Mouse (Mus musculus) gonadal fat pad, adult 2 months (tissue): ENCODE measurements around the gene Dapk3. TPM values are rescaled to one million over a fixed set of nuclear protein-coding genes. Genes with fewer than 3 reads are reported as not detected.

Source experiments
- DNase-seq: peaks from one replicate; pipeline ENCODE4 v3.0.0-alpha.2; 2012; ENCODE audit warnings: low read depth
- polyA plus RNA-seq: library from polyadenylated mRNA; depleted of rRNA; stranded (reverse); fragments of >200 nt; gene quantifications from 2 replicates; pipeline ENCODE4 v1.2.3, GENCODE M21; 2012; rRNA removed

The Dapk3 gene
- polyA plus RNA-seq, 1 experiment, result 76.3 TPM

- DNase-seq, result no peak
Observed at GRCm38 (mm10) chr10:81236471-81237268, 53.9 kb downstream of the Dapk3 start.

GRCm38 (mm10) chr10:81238618-81239017 lies 55.8 kb downstream of the Dapk3 start:
- DNase-seq, result no peak

DNA sequence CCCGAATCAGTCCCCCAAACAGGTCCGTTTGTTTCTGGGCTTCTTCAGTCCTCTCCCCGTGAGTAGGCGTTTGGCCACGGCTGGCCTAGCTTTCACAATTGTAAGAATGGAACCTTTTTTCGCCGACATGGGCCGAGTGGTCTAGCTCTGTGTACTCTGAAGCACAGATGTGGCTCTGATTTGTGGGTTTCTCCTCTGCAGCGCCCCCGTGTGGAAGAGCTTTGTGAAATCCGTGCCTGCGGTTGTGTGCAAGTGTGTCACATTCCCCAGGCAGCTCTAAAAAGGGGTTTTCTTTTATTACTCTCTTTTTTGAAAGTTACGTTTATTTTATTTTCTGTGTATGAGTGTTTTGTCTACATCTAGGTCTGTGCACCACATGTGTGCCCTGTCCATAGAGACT lies 58.1 kb downstream of the Dapk3 start:
- no peak for DNase-seq

DNA sequence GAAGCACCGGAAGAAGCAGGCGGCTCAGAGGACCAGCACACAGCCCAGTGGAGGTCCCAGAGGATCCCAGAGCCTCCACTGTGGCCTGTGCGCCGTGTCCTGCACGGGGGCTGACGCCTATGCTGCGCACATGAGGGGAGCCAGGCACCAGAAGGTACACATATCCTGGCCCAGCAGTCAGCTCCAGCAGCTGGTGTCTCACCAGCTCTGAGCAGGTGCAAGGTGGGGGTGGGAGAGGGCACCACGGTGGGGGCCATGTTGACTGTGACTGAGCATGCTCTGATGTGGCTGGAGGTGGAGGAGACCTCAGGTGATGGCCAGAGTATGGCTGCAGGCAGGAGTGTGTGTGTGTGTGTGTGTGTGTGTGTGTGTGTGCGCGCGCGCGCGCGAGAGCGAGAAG lies 59.2 kb downstream of the Dapk3 start:
- DNase-seq, result no peak

Other genes with a start within 250 kb of the Dapk3 start
- gene Gng7, start 168.1 kb upstream of the Dapk3 start, polyA plus RNA-seq, result 5.9 and 6.3 TPM in 2 replicates
- not detected in 2 replicates for gene Diras1, start 157.3 kb upstream of the Dapk3 start, polyA plus RNA-seq
- gene Slc39a3, start 145.6 kb upstream of the Dapk3 start, polyA plus RNA-seq, result 31.0 and 34.3 TPM in 2 replicates
- 197 and 235 TPM in 2 replicates for gene Sgta, start 122.8 kb upstream of the Dapk3 start, polyA plus RNA-seq
- 31.7 and 35.0 TPM in 2 replicates for gene Thop1, start 113.0 kb upstream of the Dapk3 start, polyA plus RNA-seq
- 0.41 and 0.61 TPM in 2 replicates for gene Creb3l3, start 84.1 kb upstream of the Dapk3 start, polyA plus RNA-seq
- gene Map2k2, start 77.1 kb upstream of the Dapk3 start, polyA plus RNA-seq, result 132 and 176 TPM in 2 replicates
- gene Zbtb7a, start 47.8 kb upstream of the Dapk3 start, polyA plus RNA-seq, result 30.0 and 49.1 TPM in 2 replicates
- gene Pias4, start 15.1 kb upstream of the Dapk3 start, polyA plus RNA-seq, result 31.5 and 32.8 TPM in 2 replicates
- gene Eef2, start 6.4 kb upstream of the Dapk3 start, polyA plus RNA-seq, result 1,971 and 2,241 TPM in 2 replicates
- gene 4930442H23Rik, start 844 bp downstream of the Dapk3 start, polyA plus RNA-seq, result not detected in 2 replicates
- not detected in 2 replicates for gene Nmrk2, start 19.0 kb downstream of the Dapk3 start, polyA plus RNA-seq
- gene Atcay, start 47.8 kb downstream of the Dapk3 start, polyA plus RNA-seq, result 0.03 TPM in 1 of 2 replicates, not detected in the other
- 17.9 and 20.9 TPM in 2 replicates for gene Zfr2, start 50.1 kb downstream of the Dapk3 start, polyA plus RNA-seq
- gene Matk, start 69.9 kb downstream of the Dapk3 start, polyA plus RNA-seq, result 3.1 and 4.7 TPM in 2 replicates
- 65.7 and 72.8 TPM in 2 replicates for gene Mrpl54, start 83.9 kb downstream of the Dapk3 start, polyA plus RNA-seq
- gene Apba3, start 84.0 kb downstream of the Dapk3 start, polyA plus RNA-seq, result 61.1 and 77.4 TPM in 2 replicates
- 21.4 and 29.9 TPM in 2 replicates for gene Tjp3, start 108.6 kb downstream of the Dapk3 start, polyA plus RNA-seq
- 57.9 and 58.4 TPM in 2 replicates for gene Pip5k1c, start 110.0 kb downstream of the Dapk3 start, polyA plus RNA-seq
- 24.8 and 25.0 TPM in 2 replicates for gene Cactin, start 138.1 kb downstream of the Dapk3 start, polyA plus RNA-seq
- 8.3 and 9.3 TPM in 2 replicates for gene Tbxa2r, start 145.7 kb downstream of the Dapk3 start, polyA plus RNA-seq
- 1.4 and 1.7 TPM in 2 replicates for gene Gipc3, start 160.3 kb downstream of the Dapk3 start, polyA plus RNA-seq
- gene Hmg20b, start 167.5 kb downstream of the Dapk3 start, polyA plus RNA-seq, result 60.3 and 76.7 TPM in 2 replicates
- 29.8 and 39.5 TPM in 2 replicates for gene Mfsd12, start 174.5 kb downstream of the Dapk3 start, polyA plus RNA-seq
- gene 4930404N11Rik, start 182.8 kb downstream of the Dapk3 start, polyA plus RNA-seq, result 1.7 and 2.0 TPM in 2 replicates
- 48.7 and 59.7 TPM in 2 replicates for gene Fzr1, start 195.5 kb downstream of the Dapk3 start, polyA plus RNA-seq
- gene Dohh, start 201.4 kb downstream of the Dapk3 start, polyA plus RNA-seq, result 93.9 and 96.3 TPM in 2 replicates
- 3.3 and 4.2 TPM in 2 replicates for gene Gm48551, start 201.5 kb downstream of the Dapk3 start, polyA plus RNA-seq
- gene Gm48552, start 206.0 kb downstream of the Dapk3 start, polyA plus RNA-seq, result 3.1 and 5.6 TPM in 2 replicates
- 28.6 and 32.6 TPM in 2 replicates for gene Smim24, start 210.0 kb downstream of the Dapk3 start, polyA plus RNA-seq